Mouse (Mus musculus) skeletal muscle tissue, postnatal 0 days (tissue): ENCODE results near the gene Dhx16. TPM values are rescaled to one million over a fixed set of nuclear protein-coding genes. Genes with fewer than 3 reads are reported as not detected.

Source experiments
- microRNA counts: library from miRNA; unstranded; fragments of <30 nt; microRNA quantifications from one replicate; lab custom pipeline; 2015
- microRNA-seq, 2 experiments: library from miRNA; unstranded; fragments of <30 nt; microRNA quantifications; one replicate each; pipeline ENCODE4; 2016
- polyA plus RNA-seq: library from polyadenylated mRNA; unstranded; fragments of >200 nt; fragmentation: Nextera tagmentation; extraction: Ambion mirVana; gene quantifications from 2 replicates; pipeline ENCODE4 v1.2.1, GENCODE M21; 2015

Gene Dhx16
- 11.4 and 12.8 TPM in 2 replicates for polyA plus RNA-seq

GRCm38 (mm10) chr17:35879245-35880057 is at the start of gene Dhx16:
Dhx16 (plus strand) TSS chr17:35879819.

DNA sequence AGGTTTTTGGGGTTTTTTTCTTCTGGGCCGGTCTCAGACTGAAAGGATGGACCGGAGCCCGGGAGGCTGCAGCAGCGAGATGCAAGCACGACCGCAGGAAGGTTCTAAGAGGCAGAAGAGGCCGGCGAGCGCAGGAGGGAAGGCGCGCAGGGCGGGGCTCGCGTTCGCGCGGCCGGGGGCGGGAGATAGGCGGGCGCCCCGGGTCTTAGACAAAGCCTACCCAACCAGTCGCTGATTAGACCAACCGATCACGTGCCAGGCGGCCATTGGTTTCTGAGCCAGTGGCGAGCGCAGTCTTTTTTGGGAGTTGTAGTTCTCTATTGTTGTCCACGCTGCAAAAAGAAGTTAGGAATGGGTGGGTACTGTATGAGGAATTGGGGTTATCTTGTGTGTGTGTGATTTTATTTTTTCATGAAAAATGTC is 41.5 kb upstream of the Dhx16 start, which contains the start of gene Tubb5:
Gene Tubb5, minus strand, starts transcription at position 185 of the 423 bp plus-strand sequence.

GRCm38 (mm10) chr17:35841076-35841950 is 38.3 kb upstream of the Dhx16 start, which contains the start of gene Mdc1:
Mdc1 (plus strand) TSS chr17:35841515.

GRCm38 (mm10) chr17:35861198-35861857 is 18.3 kb upstream of the Dhx16 start, which contains the start of gene Nrm:
Nrm (plus strand) TSS chr17:35861318.

GRCm38 (mm10) chr17:35865481-35866280 is 13.9 kb upstream of the Dhx16 start, which contains the start of gene Ppp1r18:
Ppp1r18 (plus strand) TSS chr17:35865593.

GRCm38 (mm10) chr17:35896781-35897643 is 17.4 kb downstream of the Dhx16 start, which contains the start of gene 2310061I04Rik:
2310061I04Rik (minus strand) TSS chr17:35897431.

GRCm38 (mm10) chr17:35909919-35910369 is 30.3 kb downstream of the Dhx16 start, which contains the start of gene Atat1:
Atat1 (minus strand) TSS chr17:35910075.

GRCm38 (mm10) chr17:35916297-35917142 is 36.9 kb downstream of the Dhx16 start, which contains the start of the genes Mrps18b and Ppp1r10:
Mrps18b (minus strand) TSS chr17:35916389.
Ppp1r10 (plus strand) TSS chr17:35916434.

MicroRNAs encoded within 50 kb of the gene (microRNA counts, 519-probe panel; counts per million panel counts)
- microRNA mmu-miR-1894-3p (lab: Ali Mortazavi, UCI) (296 counts per million, percentile 58 among the panel's probes with 10 or more counts), microRNA mmu-miR-1894-5p (lab: Ali Mortazavi, UCI) (296 counts per million, percentile 58 among the panel's probes with 10 or more counts)

Small RNA genes within 50 kb of the gene (microRNA-seq; reads per million reads assigned to microRNA genes)
- 0.42 to 1.0 reads per million in 2 experiments for gene Gm28033
- gene Mir1894, result 0 reads per million in 2 experiments

Other genes with a start within 250 kb of the Dhx16 start
- not detected in 2 replicates for gene Mucl3, start 236.1 kb upstream of the Dhx16 start, polyA plus RNA-seq
- gene Vars2, start 212.2 kb upstream of the Dhx16 start, polyA plus RNA-seq, result 7.1 and 7.7 TPM in 2 replicates
- 26.0 and 26.3 TPM in 2 replicates for gene Gtf2h4, start 206.1 kb upstream of the Dhx16 start, polyA plus RNA-seq
- 31.1 and 31.6 TPM in 2 replicates for gene Ddr1, start 175.2 kb upstream of the Dhx16 start, polyA plus RNA-seq
- gene Ier3, start 58.1 kb upstream of the Dhx16 start, polyA plus RNA-seq, result 25.3 and 27.7 TPM in 2 replicates
- gene Flot1, start 56.6 kb upstream of the Dhx16 start, polyA plus RNA-seq, result 68.5 and 77.6 TPM in 2 replicates
- 177 and 210 TPM in 2 replicates for gene Tubb5, start 41.5 kb upstream of the Dhx16 start, polyA plus RNA-seq
- 1.5 and 2.0 TPM in 2 replicates for gene Mdc1, start 38.3 kb upstream of the Dhx16 start, polyA plus RNA-seq
- 23.9 and 27.0 TPM in 2 replicates for gene Nrm, start 18.5 kb upstream of the Dhx16 start, polyA plus RNA-seq
- gene Ppp1r18, start 14.2 kb upstream of the Dhx16 start, polyA plus RNA-seq, result 15.3 and 21.1 TPM in 2 replicates
- 51.1 and 65.0 TPM in 2 replicates for gene 2310061I04Rik, start 17.6 kb downstream of the Dhx16 start, polyA plus RNA-seq
- gene Atat1, start 30.3 kb downstream of the Dhx16 start, polyA plus RNA-seq, result 13.1 and 13.8 TPM in 2 replicates
- gene Mrps18b, start 36.6 kb downstream of the Dhx16 start, polyA plus RNA-seq, result 73.1 and 80.9 TPM in 2 replicates
- 17.9 and 26.3 TPM in 2 replicates for gene Ppp1r10, start 36.6 kb downstream of the Dhx16 start, polyA plus RNA-seq
- 62.2 and 75.8 TPM in 2 replicates for gene Abcf1, start 89.9 kb downstream of the Dhx16 start, polyA plus RNA-seq
- 23.3 and 25.8 TPM in 2 replicates for gene Gnl1, start 100.0 kb downstream of the Dhx16 start, polyA plus RNA-seq
- 8.5 and 10.2 TPM in 2 replicates for gene Prr3, start 100.4 kb downstream of the Dhx16 start, polyA plus RNA-seq
- gene H2-T24, start 140.7 kb downstream of the Dhx16 start, polyA plus RNA-seq, result 1.8 TPM in 2 replicates
- 10.8 and 13.2 TPM in 2 replicates for gene H2-T23, start 153.0 kb downstream of the Dhx16 start, polyA plus RNA-seq
- 11.7 and 13.4 TPM in 2 replicates for gene H2-T22, start 162.9 kb downstream of the Dhx16 start, polyA plus RNA-seq
- not detected in 2 replicates for gene Gm6034, start 163.1 kb downstream of the Dhx16 start, polyA plus RNA-seq
- gene Gm11127, start 178.6 kb downstream of the Dhx16 start, polyA plus RNA-seq, result 0.12 TPM in 1 of 2 replicates, not detected in the other
- gene Gm19684, start 241.9 kb downstream of the Dhx16 start, polyA plus RNA-seq, result not detected in 2 replicates
- gene Gm7030, start 249.6 kb downstream of the Dhx16 start, polyA plus RNA-seq, result not detected in 2 replicates